Mouse (Mus musculus) megakaryocyte, embryonic 14.5 days (primary cell): ENCODE data around the gene Psmc1. TPM values are rescaled to one million over a fixed set of nuclear protein-coding genes. Genes with fewer than 3 reads are reported as not detected.

Experiments used
- H3K27me3 ChIP-seq: replicated peaks from 2 replicates; pipeline ENCODE3; 2012; ENCODE audit warnings: inconsistent platforms
- H3K36me3 ChIP-seq: replicated peaks from 2 replicates; pipeline ENCODE3; 2012; ENCODE audit warnings: low read length, inconsistent platforms, mixed read lengths
- H3K4me1 ChIP-seq: 2 replicates; pipeline ENCODE4 v1.6.1; 2012; ENCODE audit warnings: inconsistent platforms
- H3K4me3 ChIP-seq: replicated peaks from 2 replicates; pipeline ENCODE3; 2012; ENCODE audit warnings: moderate library complexity, mild to moderate bottlenecking, inconsistent platforms
- H3K9me3 ChIP-seq: 2 replicates; pipeline ENCODE4 v1.6.1; 2012; ENCODE audit warnings: inconsistent platforms
- FLI1 ChIP-seq: IDR thresholded peaks from 2 replicates; pipeline ENCODE4 v1.6.1; 2012; ENCODE audit warnings: low read length, inconsistent platforms, mixed read lengths
- GATA1 ChIP-seq: IDR thresholded peaks from 3 replicates; pipeline ENCODE4 v1.6.1; 2012; ENCODE audit warnings: mixed read lengths, low read length, inconsistent platforms, borderline replicate concordance
- polyA plus RNA-seq: library from polyadenylated mRNA; stranded (reverse); fragments of >175 nt; gene quantifications from 2 replicates; pipeline ENCODE4 v1.2.3, GENCODE M21; 2012; ENCODE audit warnings: low replicate concordance; ENCODE audit not compliant: insufficient read depth

The Psmc1 gene
- polyA plus RNA-seq, 1 experiment, result 14.0 TPM

DNA sequence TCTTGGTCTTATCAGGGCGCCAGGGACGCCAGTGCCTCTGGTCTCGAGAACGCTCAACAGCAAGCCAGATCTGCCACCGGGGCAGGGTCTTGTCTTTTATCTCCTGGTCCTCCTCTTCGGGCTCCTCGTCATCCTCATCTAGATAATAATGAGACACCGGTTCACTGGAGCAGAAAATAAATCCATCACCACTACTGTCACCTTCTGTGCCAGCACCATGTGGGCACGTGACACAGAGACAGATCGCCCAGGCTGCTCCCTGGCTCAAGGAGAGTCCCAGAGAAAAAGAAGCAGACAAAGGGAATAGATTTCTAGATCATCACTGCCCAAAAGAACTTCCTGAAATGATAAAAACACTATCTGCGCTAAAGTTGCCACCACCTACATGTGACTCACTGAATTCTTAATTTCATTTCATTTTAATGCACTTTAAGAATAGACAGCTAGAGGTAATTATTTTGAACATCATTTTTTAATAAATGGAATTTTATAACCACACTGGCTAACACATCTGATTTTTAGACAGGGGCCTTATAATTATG lies 24.5 kb downstream of the Psmc1 start:
- Histone ChIP-seq H3K36me3 (peaks cover 97% of the 10 kb centered on the region), H3K4me1 (peaks cover 9% of the 10 kb centered on the region; the same call in 1 of the 2 replicates), H3K4me3 (no peak overlapping the region), H3K27me3 (no peaks in the 10 kb centered on the region), H3K9me3 (no peaks in the 10 kb centered on the region)
- TF ChIP-seq GATA1 (no peak), FLI1 (no peak)

GRCm38 (mm10) chr12:100135117-100135516 lies 25.2 kb downstream of the Psmc1 start:
- Histone ChIP-seq H3K4me1 (peaks cover 9% of the 10 kb centered on the region; the same call in 1 of the 2 replicates), H3K27me3 (no peaks in the 10 kb centered on the region), H3K4me3 (no peak overlapping the region), H3K36me3 (peaks cover 97% of the 10 kb centered on the region), H3K9me3 (no peaks in the 10 kb centered on the region)
- TF ChIP-seq GATA1 (no peak), FLI1 (no peak)

DNA sequence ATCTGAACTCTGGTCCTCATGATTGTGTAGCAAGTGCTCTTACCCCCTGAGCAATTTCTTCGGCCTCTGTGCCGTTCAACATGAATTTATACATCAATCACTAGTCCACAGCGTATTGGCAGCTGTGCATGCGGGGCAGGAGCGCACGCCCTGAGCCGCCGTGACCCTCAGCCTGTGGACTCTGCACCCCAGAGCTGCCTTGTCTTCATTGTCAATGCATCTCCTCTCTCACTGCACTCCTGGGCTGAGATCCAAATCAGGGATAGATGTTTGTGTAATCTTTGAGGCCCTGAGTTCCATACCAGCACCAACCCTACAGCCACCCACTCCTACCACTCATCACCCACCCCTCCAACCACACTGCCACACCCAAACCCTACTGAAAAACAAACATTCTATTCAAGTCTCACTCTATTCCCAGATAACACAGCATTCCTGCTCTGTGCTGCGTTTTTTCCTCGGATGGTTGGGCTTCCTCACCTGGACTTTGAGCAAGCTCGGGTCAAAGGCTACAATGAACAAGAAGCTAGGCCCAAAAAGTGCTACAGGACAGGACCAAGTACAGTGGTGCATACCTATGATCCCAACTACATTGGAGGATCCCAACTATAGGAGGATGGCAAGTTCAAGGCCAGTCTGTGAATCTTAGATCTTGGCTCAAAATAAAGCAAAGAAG lies 33.0 kb downstream of the Psmc1 start:
- Histone ChIP-seq H3K4me3 (no peak overlapping the region), H3K4me1 (no peaks in the 10 kb centered on the region), H3K36me3 (peaks cover 99% of the 10 kb centered on the region), H3K9me3 (0 out of 2 replicates have a peak, but pooled peaks cover 4% of the 10 kb centered on the region), H3K27me3 (no peaks in the 10 kb centered on the region)
- no peak for TF ChIP-seq FLI1

DNA sequence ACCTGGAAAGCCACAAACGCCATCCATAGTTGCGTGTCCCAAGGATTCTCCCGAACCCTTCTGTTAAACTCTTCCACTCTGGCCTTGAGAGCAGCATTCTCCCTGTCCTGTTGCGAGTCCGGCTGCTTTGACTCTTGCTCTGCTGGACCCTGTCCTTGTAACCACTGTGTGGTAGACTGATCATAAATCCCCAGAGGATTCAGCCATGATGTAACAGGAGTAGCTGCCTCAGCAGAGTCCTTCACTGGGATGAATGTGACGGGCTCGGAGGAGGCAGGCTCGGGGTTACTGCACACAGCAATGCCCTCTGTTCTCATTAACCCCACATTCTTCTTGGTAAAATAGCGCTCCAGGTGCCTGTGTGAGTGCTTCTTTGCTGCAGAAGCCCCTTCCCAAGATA lies 33.8 kb downstream of the Psmc1 start:
- H3K9me3 ChIP-seq, result 0 out of 2 replicates have a peak, but pooled peaks cover 4% of the 10 kb centered on the region
- H3K4me1 ChIP-seq, result no peaks in the 10 kb centered on the region
- peaks cover 98% of the 10 kb centered on the region for H3K36me3 ChIP-seq
- H3K4me3 ChIP-seq, result no peak overlapping the region
- TF ChIP-seq GATA1, result no peak
- TF ChIP-seq FLI1, result no peak
- no peaks in the 10 kb centered on the region for H3K27me3 ChIP-seq

DNA sequence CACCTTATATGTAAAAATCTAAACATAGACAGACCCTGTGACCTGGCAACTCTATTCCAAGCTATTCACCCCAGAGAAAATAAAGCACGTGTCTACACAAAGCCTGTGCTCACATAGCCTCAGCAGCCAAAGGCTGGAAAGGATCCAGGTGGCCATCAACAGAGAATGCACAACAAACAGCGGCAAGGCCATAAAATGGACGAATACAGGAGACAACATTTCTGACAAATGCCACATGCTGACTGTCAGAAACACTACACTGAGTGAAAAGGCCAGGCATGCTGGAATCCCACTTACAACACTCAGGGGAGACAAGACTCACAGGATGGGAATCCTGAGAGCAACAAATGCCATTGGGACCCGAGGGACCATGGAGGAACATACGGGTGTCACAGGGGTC lies 34.3 kb downstream of the Psmc1 start:
- 0 out of 2 replicates have a peak, but pooled peaks cover 4% of the 10 kb centered on the region for H3K9me3 ChIP-seq
- TF ChIP-seq FLI1, result no peak
- no peak for TF ChIP-seq GATA1
- H3K4me3 ChIP-seq, result no peak overlapping the region
- peaks cover 99% of the 10 kb centered on the region for H3K36me3 ChIP-seq
- H3K4me1 ChIP-seq, result no peaks in the 10 kb centered on the region
- no peaks in the 10 kb centered on the region for H3K27me3 ChIP-seq

DNA sequence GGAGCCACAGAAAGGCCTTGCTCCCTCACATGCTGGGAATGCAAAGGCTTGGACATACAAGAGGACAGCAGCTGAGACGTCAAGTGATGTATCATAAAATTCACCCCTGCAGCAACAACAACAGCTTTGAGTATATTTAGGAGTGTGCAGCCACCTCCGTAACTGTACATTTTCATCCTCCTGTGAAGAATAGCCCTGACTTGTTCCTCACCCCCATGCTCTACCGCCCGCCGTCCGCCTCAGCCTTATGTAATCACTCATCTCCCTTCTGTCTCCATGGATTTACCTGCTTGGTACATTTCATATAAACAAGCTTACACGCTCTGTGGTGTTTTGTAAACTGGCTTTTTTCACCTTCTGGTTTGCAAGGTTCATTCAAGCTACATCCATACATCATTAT lies 42.5 kb downstream of the Psmc1 start:
- Histone ChIP-seq H3K4me3 (no peak overlapping the region), H3K4me1 (peaks cover 17% of the 10 kb centered on the region), H3K9me3 (no peaks in the 10 kb centered on the region), H3K36me3 (peaks cover 88% of the 10 kb centered on the region), H3K27me3 (no peaks in the 10 kb centered on the region)
- TF ChIP-seq GATA1 (no peak), FLI1 (no peak)

GRCm38 (mm10) chr12:100159261-100159975 lies 49.5 kb downstream of the Psmc1 start, which contains the start of gene Nrde2:
TSS of gene Nrde2 (minus strand) at chr12:100159653.
- TF ChIP-seq FLI1, result no peak
- TF ChIP-seq GATA1, result no peak
- Histone ChIP-seq H3K4me1 (peaks cover 18% of the 10 kb centered on the region), H3K9me3 (0 out of 2 replicates have a peak, but pooled peaks cover 3% of the 10 kb centered on the region)

GRCm38 (mm10) chr12:100164991-100165500 lies 55.1 kb downstream of the Psmc1 start:
- H3K4me3 ChIP-seq, result no peak overlapping the region
- no peaks in the 10 kb centered on the region for H3K36me3 ChIP-seq
- H3K27me3 ChIP-seq, result peaks cover 1% of the 10 kb centered on the region
- peaks cover 15% of the 10 kb centered on the region for H3K4me1 ChIP-seq
- H3K9me3 ChIP-seq, result 0 out of 2 replicates have a peak, but pooled peaks cover 3% of the 10 kb centered on the region
- TF ChIP-seq FLI1 (no peak), GATA1 (no peak)

More at GRCm38 (mm10) chr12:100159261-100159975, 49.5 kb downstream of the Psmc1 start, which contains the start of gene Nrde2:
- H3K36me3 ChIP-seq, result peaks cover 31% of the 10 kb centered on the region
- no peaks in the 10 kb centered on the region for H3K27me3 ChIP-seq
- peak within 1 kb of the TSS; percentile 95 for H3K4me3 ChIP-seq

DNA sequence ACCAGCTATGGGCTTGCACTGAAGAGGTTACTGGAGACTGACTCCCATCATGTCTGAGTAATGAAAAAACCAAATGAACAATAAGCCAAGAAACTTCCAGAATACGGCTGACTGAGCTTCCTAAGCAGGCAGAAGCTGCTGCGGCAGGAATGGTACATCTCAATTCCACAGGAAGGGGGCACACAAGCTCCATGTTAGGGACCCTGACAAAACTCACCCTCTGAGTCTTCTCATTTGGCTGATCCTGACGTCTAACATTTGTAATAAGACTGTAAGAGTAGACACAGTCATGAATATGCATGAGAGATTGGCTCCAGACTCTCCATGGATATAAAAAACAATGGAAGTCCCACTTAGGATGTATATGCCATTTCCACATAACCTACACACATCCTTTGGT lies 56.2 kb downstream of the Psmc1 start:
- H3K27me3 ChIP-seq, result peaks cover 1% of the 10 kb centered on the region
- H3K9me3 ChIP-seq, result peaks cover 4% of the 10 kb centered on the region; the same call in 1 of the 2 replicates
- TF ChIP-seq GATA1, result no peak
- no peak for TF ChIP-seq FLI1
- H3K36me3 ChIP-seq, result no peaks in the 10 kb centered on the region
- H3K4me1 ChIP-seq, result peaks cover 15% of the 10 kb centered on the region
- H3K4me3 ChIP-seq, result no peak overlapping the region
